Mouse (Mus musculus): ENCODE measurements around the gene Gm3468.
"Not testable (repeated sequence)": the region's sequence is repeated elsewhere in the genome, so short reads cannot be mapped to it uniquely, and the experiment has no call there.

Gene Gm3468

DNA sequence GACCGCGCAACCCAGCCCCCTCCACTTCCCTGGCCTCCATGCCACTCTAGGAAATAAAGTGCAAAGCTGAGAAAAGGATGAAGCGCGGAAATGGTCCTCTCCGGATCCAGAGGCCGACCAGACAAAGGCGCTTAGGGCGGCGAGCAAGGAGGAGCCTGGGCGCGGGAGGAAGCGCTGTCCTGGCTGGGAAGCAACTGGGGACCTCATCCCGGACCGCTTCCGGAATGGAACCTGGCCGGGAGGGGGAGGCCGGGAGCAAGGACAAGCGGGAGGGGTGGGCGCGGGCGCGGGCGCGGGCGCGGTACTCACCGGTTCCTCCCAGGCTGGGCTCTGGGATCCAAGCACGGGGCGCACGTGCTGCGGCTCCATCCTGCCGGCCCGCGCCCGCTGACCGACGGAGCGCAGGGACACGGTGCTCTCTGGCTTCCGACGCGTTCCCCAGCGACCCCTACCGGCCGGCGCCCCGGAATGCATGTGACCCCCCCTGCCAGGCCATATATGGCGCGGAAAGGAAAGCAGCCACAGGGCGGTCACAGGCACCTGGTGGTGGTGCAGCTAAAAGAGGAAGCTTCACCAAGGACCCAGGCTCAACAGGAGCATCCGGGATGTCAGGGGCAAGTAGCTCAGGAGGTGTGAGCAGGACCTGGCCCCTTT lies at the start of gene Gm3468:
Gene Gm3468, minus strand, starts transcription at position 394 of the 654 bp plus-strand sequence.
- peak; percentile 51 for DNase-seq

GRCm38 (mm10) chr14:6125707-6126106 lies 17.2 kb upstream of the Gm3468 start, which contains the start of gene Gm3476:
Gm3476 (minus strand) TSS chr14:6125807.
- DNase-seq = not testable (repeated sequence)

- not testable (repeated sequence) for DNase-seq
Observed at GRCm38 (mm10) chr14:6107500-6107899, 965 bp downstream of the Gm3468 start.

GRCm38 (mm10) chr14:6093842-6094241 lies 14.6 kb downstream of the Gm3468 start, which contains the start of gene Gm8206:
Gm8206 (minus strand) TSS chr14:6093942.
- not testable (repeated sequence) for DNase-seq

- DNase-seq = not testable (repeated sequence)
Observed at GRCm38 (mm10) chr14:6058167-6058566, 50.3 kb downstream of the Gm3468 start, which contains the start of gene Gm6337. Gm6337 (minus strand) TSS chr14:6058267.
